Mouse (Mus musculus) heart, postnatal 0 days (tissue): Measurements from ENCODE around the gene Iah1.

Experiments used
- CTCF ChIP-seq: IDR thresholded peaks from 2 replicates; pipeline ENCODE4 v1.5.1; 2016; ENCODE audit warnings: antibody characterized with exemption, control low read depth, low read depth
- EP300 ChIP-seq: IDR thresholded peaks from 2 replicates; pipeline ENCODE4 v1.6.1; 2016; ENCODE audit warnings: antibody characterized with exemption, low read depth

GRCm38 (mm10) chr12:21353681-21354080, 37.5 kb downstream of the Iah1 start:
- no peak for TF ChIP-seq CTCF
- no peak for TF ChIP-seq EP300
